Mouse (Mus musculus): Measurements from ENCODE around the gene Arhgdib. TPM values are rescaled to one million over a fixed set of nuclear protein-coding genes. Genes with fewer than 3 reads are reported as not detected.
A peak's percentile ranks its signal among the peaks of the same experiment; 100 is the strongest.
"Not testable (repeated sequence)": the region's sequence is repeated elsewhere in the genome, so short reads cannot be mapped to it uniquely, and the experiment has no call there.

The Arhgdib gene
- polyA plus RNA-seq, 1 experiment from 2014 or later: 12.7 TPM

- 28% methylated on average over 3 of the region's 3 CpGs for WGBS
- no peak overlapping the region for H3K4me3 ChIP-seq (ENCODE audit: low read depth, low read length)
- H3K4me2 ChIP-seq (ENCODE audit: low read length): no peak overlapping the region
- no peak overlapping the region; the same call in 1 of the 2 replicates for H3K27ac ChIP-seq (ENCODE audit: low read length)
- H3K9me3 ChIP-seq (replicated peaks; ENCODE audit: control insufficient read depth, low read length, poor library complexity, severe bottlenecking): no peaks in the 10 kb centered on the region
- H3K4me1 ChIP-seq (ENCODE audit: control insufficient read depth, insufficient read depth, low read length): no peaks in the 10 kb centered on the region; the same call in 1 of the 2 replicates
- H3K27me3 ChIP-seq (ENCODE audit: control insufficient read depth, insufficient read depth, low read depth, low read length): no peaks in the 10 kb centered on the region
- peak; percentile 56; the same call in 1 of the 2 replicates for ATAC-seq
- H3K36me3 ChIP-seq (ENCODE audit: control insufficient read depth, insufficient read depth, low read length): no peaks in the 10 kb centered on the region
- no peak overlapping the region for H3K9ac ChIP-seq (ENCODE audit: low read depth, low read length)
These were observed 38.6 kb upstream of the Arhgdib start for GRCm38 (mm10) chr6:136980331-136980746.

DNA sequence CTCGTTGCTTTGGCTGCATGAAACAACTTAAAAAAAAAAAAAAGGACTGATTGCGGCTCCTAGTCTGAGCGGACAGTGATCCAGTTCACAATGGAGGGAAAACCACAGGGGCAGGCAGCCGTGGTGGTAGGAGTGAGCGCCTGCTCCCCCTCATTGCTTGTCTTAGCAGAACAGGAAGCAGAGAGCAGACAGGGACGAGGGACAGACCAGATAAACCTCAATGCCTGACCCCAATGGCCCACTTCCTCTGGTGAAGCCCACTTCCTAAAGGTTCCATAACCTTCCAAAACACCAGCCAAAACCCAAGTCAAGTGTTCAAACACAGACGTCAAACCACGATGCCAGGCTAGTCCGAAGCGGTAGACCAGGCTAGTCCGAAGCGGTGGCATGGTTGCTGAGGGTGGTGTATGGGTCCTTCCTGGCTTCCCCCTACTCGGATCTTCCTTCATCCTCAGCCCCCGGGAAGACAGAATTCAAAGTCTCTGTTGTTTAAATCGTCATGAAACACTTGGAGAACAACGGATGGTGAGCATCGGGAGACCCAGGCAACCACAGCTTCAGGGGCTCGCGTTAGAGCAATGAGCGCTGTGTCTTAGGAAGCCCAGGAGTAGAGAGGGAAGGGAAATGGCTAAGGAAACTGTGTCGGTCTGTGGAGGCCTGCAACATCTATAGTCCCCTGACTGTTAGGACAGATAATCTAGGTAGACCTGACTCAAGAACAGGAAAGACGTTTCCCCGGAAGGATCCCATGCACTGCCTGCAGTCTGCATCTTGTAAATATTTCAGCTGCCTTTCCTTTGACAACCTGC is 37.8 kb upstream of the Arhgdib start:
- H3K27ac ChIP-seq (ENCODE audit: low read length): no peak overlapping the region
- ATAC-seq: no peak
- WGBS: 86% methylated on average over 23 of the region's 23 CpGs
- no peaks in the 10 kb centered on the region for H3K27me3 ChIP-seq (ENCODE audit: control insufficient read depth, insufficient read depth, low read depth, low read length)
- H3K4me3 ChIP-seq (ENCODE audit: low read depth, low read length): no peak overlapping the region
- no peaks in the 10 kb centered on the region; the same call in 1 of the 2 replicates for H3K4me1 ChIP-seq (ENCODE audit: control insufficient read depth, insufficient read depth, low read length)
- no peak overlapping the region for H3K4me2 ChIP-seq (ENCODE audit: low read length)
- H3K9ac ChIP-seq (ENCODE audit: low read depth, low read length): no peak overlapping the region
- no peaks in the 10 kb centered on the region for H3K36me3 ChIP-seq (ENCODE audit: control insufficient read depth, insufficient read depth, low read length)
- H3K9me3 ChIP-seq (replicated peaks; ENCODE audit: control insufficient read depth, low read length, poor library complexity, severe bottlenecking): no peaks in the 10 kb centered on the region

DNA sequence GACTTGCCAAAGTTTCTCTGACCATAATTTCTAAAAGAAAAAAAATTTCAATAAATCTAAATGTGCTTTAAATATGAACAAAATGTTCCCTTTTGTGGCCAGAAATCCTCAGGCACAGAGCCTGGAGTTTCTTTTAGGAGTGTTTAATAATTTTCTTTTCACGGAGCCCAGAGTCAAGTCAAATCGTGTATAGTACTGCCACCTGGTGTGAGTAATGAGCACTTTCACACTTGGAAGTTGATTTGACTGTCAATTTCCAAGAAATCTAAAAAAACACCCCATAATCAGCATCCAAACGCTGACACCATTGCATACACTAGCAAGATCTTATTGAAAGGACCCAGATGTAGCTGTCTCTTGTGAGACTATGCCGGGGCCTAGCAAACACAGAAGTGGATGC is 27.2 kb upstream of the Arhgdib start:
- not testable (repeated sequence) for H3K27ac ChIP-seq (ENCODE audit: low read length); H3K4me2 ChIP-seq (ENCODE audit: low read length); H3K27me3 ChIP-seq (ENCODE audit: control insufficient read depth, insufficient read depth, low read depth, low read length); H3K4me1 ChIP-seq (ENCODE audit: control insufficient read depth, insufficient read depth, low read length); H3K9ac ChIP-seq (ENCODE audit: low read depth, low read length); H3K36me3 ChIP-seq (ENCODE audit: control insufficient read depth, insufficient read depth, low read length); H3K9me3 ChIP-seq (replicated peaks; ENCODE audit: control insufficient read depth, low read length, poor library complexity, severe bottlenecking); H3K4me3 ChIP-seq (ENCODE audit: low read depth, low read length)
- WGBS: 19% methylated on average over 3 of the region's 4 CpGs
- ATAC-seq: 0 out of 2 replicates have a peak, but pooled peaks have one; percentile 62

DNA sequence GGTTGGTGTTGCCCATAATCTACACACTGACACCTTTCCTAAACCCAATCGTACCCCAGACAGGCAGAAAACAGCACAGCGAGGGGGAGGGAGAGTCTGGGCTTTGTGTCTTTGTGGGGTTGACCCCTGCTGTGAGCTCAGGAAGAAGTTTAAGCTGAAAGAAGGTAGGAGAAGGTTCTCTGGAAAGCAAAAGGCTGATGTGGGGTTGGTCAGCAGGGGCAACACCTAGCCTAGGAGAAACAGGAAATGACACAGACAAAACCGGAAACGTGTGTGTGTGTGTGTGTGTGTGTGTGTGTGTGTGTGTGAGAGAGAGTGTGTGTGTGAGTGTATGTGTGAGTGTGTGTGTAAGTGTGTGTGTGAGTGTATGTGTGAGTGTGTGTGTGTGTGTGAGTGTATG is 25.8 kb upstream of the Arhgdib start:
- H3K27me3 ChIP-seq (ENCODE audit: control insufficient read depth, insufficient read depth, low read depth, low read length): no peaks in the 10 kb centered on the region
- no peaks in the 10 kb centered on the region for H3K9me3 ChIP-seq (replicated peaks; ENCODE audit: control insufficient read depth, low read length, poor library complexity, severe bottlenecking)
- no peak overlapping the region for H3K9ac ChIP-seq (ENCODE audit: low read depth, low read length)
- ATAC-seq: no peak
- H3K4me2 ChIP-seq (ENCODE audit: low read length): no peak overlapping the region
- H3K4me3 ChIP-seq (ENCODE audit: low read depth, low read length): no peak overlapping the region
- H3K4me1 ChIP-seq (ENCODE audit: control insufficient read depth, insufficient read depth, low read length): no peaks in the 10 kb centered on the region
- WGBS: 66% methylated on average over 4 of the region's 4 CpGs
- no peaks in the 10 kb centered on the region for H3K36me3 ChIP-seq (ENCODE audit: control insufficient read depth, insufficient read depth, low read length)
- no peak overlapping the region for H3K27ac ChIP-seq (ENCODE audit: low read length)

- no peak for ATAC-seq
These were observed 24.2 kb upstream of the Arhgdib start for GRCm38 (mm10) chr6:136965912-136966311.

GRCm38 (mm10) chr6:136964609-136965510 is 23.2 kb upstream of the Arhgdib start:
- no peak overlapping the region for H3K4me3 ChIP-seq (ENCODE audit: low read depth, low read length)
- no peaks in the 10 kb centered on the region for H3K27me3 ChIP-seq (ENCODE audit: control insufficient read depth, insufficient read depth, low read depth, low read length)
- no peak overlapping the region for H3K4me2 ChIP-seq (ENCODE audit: low read length)
- 65% methylated on average over 13 of the region's 13 CpGs for WGBS
- no peak overlapping the region for H3K27ac ChIP-seq (ENCODE audit: low read length)
- H3K9me3 ChIP-seq (replicated peaks; ENCODE audit: control insufficient read depth, low read length, poor library complexity, severe bottlenecking): no peaks in the 10 kb centered on the region
- no peaks in the 10 kb centered on the region for H3K4me1 ChIP-seq (ENCODE audit: control insufficient read depth, insufficient read depth, low read length)
- no peaks in the 10 kb centered on the region for H3K36me3 ChIP-seq (ENCODE audit: control insufficient read depth, insufficient read depth, low read length)
- ATAC-seq: no peak
- no peak overlapping the region for H3K9ac ChIP-seq (ENCODE audit: low read depth, low read length)

More at GRCm38 (mm10) chr6:136965912-136966311, 24.2 kb upstream of the Arhgdib start:
- Histone ChIP-seq H3K27ac (ENCODE audit: low read length) (no peak overlapping the region), H3K9ac (ENCODE audit: low read depth, low read length) (no peak overlapping the region), H3K9me3 (replicated peaks; ENCODE audit: control insufficient read depth, low read length, poor library complexity, severe bottlenecking) (no peaks in the 10 kb centered on the region), H3K4me3 (ENCODE audit: low read depth, low read length) (no peak overlapping the region), H3K36me3 (ENCODE audit: control insufficient read depth, insufficient read depth, low read length) (no peaks in the 10 kb centered on the region), H3K27me3 (ENCODE audit: control insufficient read depth, insufficient read depth, low read depth, low read length) (no peaks in the 10 kb centered on the region), H3K4me1 (ENCODE audit: control insufficient read depth, insufficient read depth, low read length) (no peaks in the 10 kb centered on the region), H3K4me2 (ENCODE audit: low read length) (no peak overlapping the region)
- 80% methylated on average over 10 of the region's 10 CpGs for WGBS

GRCm38 (mm10) chr6:136962957-136963356 is 21.3 kb upstream of the Arhgdib start:
- 88% methylated on average over 11 of the region's 11 CpGs for WGBS
- no peaks in the 10 kb centered on the region for H3K27me3 ChIP-seq (ENCODE audit: control insufficient read depth, insufficient read depth, low read depth, low read length)

DNA sequence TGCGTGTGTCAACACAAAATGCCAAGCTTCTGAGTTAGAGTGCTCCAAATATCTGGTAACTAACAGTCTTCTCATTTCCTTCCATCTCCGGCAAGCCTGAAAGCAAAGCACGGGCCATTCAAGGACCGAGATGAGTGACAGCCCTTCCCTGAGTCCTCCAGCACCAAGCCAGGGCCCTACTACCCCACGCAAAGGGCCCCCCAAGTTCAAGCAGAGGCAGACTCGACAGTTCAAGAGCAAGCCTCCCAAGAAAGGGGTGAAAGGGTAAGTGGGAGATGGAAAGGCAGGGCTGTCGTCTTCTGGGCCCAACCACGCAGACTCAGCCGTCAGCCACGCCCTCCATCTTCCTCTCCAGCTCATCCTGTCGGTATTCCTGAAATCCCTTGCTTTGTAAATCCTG is 17.4 kb upstream of the Arhgdib start:
- ATAC-seq: no peak

More at GRCm38 (mm10) chr6:136962957-136963356, 21.3 kb upstream of the Arhgdib start:
- H3K27ac ChIP-seq (ENCODE audit: low read length): no peak overlapping the region
- no peaks in the 10 kb centered on the region for H3K9me3 ChIP-seq (replicated peaks; ENCODE audit: control insufficient read depth, low read length, poor library complexity, severe bottlenecking)
- no peak for ATAC-seq
- no peak overlapping the region for H3K4me3 ChIP-seq (ENCODE audit: low read depth, low read length)
- no peaks in the 10 kb centered on the region for H3K4me1 ChIP-seq (ENCODE audit: control insufficient read depth, insufficient read depth, low read length)
- no peaks in the 10 kb centered on the region for H3K36me3 ChIP-seq (ENCODE audit: control insufficient read depth, insufficient read depth, low read length)
- H3K4me2 ChIP-seq (ENCODE audit: low read length): no peak overlapping the region
- H3K9ac ChIP-seq (ENCODE audit: low read depth, low read length): no peak overlapping the region

DNA sequence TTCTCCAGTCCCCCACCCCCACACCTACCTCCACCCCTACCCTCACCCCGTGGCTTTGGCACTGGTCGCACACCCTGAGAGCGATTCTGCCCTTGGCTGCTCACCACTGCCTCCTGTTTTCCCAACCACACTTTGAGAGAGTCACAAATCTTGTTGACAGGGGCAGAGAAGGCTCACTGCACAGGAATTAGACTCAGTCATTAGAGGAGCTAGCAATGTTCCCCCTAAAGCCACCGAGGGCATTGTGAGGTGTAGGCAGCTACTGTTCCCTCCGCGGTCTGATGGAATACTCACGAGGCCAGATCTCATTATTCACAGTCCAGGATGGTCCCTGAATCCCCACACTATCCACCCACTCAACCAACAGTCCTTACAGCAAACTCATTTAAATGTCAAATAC is 15.4 kb upstream of the Arhgdib start:
- no peak for ATAC-seq
- H3K4me1 ChIP-seq (ENCODE audit: control insufficient read depth, insufficient read depth, low read length): no peaks in the 10 kb centered on the region
- H3K4me2 ChIP-seq (ENCODE audit: low read length): no peak overlapping the region
- H3K9me3 ChIP-seq (replicated peaks; ENCODE audit: control insufficient read depth, low read length, poor library complexity, severe bottlenecking): no peaks in the 10 kb centered on the region
- no peak overlapping the region for H3K9ac ChIP-seq (ENCODE audit: low read depth, low read length)
- no peaks in the 10 kb centered on the region for H3K36me3 ChIP-seq (ENCODE audit: control insufficient read depth, insufficient read depth, low read length)
- no peak overlapping the region for H3K27ac ChIP-seq (ENCODE audit: low read length)
- H3K27me3 ChIP-seq (ENCODE audit: control insufficient read depth, insufficient read depth, low read depth, low read length): no peaks in the 10 kb centered on the region
- no peak overlapping the region for H3K4me3 ChIP-seq (ENCODE audit: low read depth, low read length)
- WGBS: 74% methylated on average over 7 of the region's 7 CpGs

More for the DNA sequence above, 17.4 kb upstream of the Arhgdib start:
- H3K4me3 ChIP-seq (ENCODE audit: low read depth, low read length): no peak overlapping the region
- 65% methylated on average over 11 of the region's 11 CpGs for WGBS
- H3K36me3 ChIP-seq (ENCODE audit: control insufficient read depth, insufficient read depth, low read length): no peaks in the 10 kb centered on the region
- no peak overlapping the region for H3K9ac ChIP-seq (ENCODE audit: low read depth, low read length)
- no peaks in the 10 kb centered on the region for H3K27me3 ChIP-seq (ENCODE audit: control insufficient read depth, insufficient read depth, low read depth, low read length)
- no peak overlapping the region for H3K4me2 ChIP-seq (ENCODE audit: low read length)
- H3K9me3 ChIP-seq (replicated peaks; ENCODE audit: control insufficient read depth, low read length, poor library complexity, severe bottlenecking): no peaks in the 10 kb centered on the region
- no peak overlapping the region for H3K27ac ChIP-seq (ENCODE audit: low read length)
- H3K4me1 ChIP-seq (ENCODE audit: control insufficient read depth, insufficient read depth, low read length): no peaks in the 10 kb centered on the region
